ENCODE assay signal across 8 mouse cellular contexts in genomic region chr13:23515826-23516620, GRCm38 (mm10). TPM values are rescaled to one million over a fixed set of nuclear protein-coding genes. Genes with fewer than 3 reads are reported as not detected.
A peak's percentile ranks its signal among the peaks of the same experiment; 100 is the strongest.
DNase-seq lines count a peak whose midpoint lies in the region; ATAC-seq lines count a peak whose summit lies in the region.

No protein-coding gene starts in this region.

- H3K9me3 ChIP-seq in heart, embryonic 12.5 days (replicated peaks): no peaks in the 10 kb centered on the region
- H3K9me3 ChIP-seq in hindbrain, embryonic 14.5 days (ENCODE audit: control insufficient read depth, low read length): no peaks in the 10 kb centered on the region
- H3K9me3 ChIP-seq in midbrain, embryonic 14.5 days (ENCODE audit: control insufficient read depth, low read length): no peaks in the 10 kb centered on the region

- peak overlapping the region; percentile 43; the same call in 1 of the 2 replicates for H3K9ac ChIP-seq in heart, embryonic 12.5 days
- H3K9ac ChIP-seq in hindbrain, embryonic 14.5 days: peak overlapping the region; percentile 41; the same call in 1 of the 2 replicates
- H3K9ac ChIP-seq in midbrain, embryonic 14.5 days (replicated peaks; ENCODE audit: low read length): no peak overlapping the region; the same call in 1 of the 2 replicates

- no peak for DNase-seq in heart, postnatal 10 days
- peak; percentile 80 for DNase-seq in R1 (ENCODE audit: low read depth, low spot score)
- no peak for DNase-seq in hindbrain, embryonic 14.5 days (ENCODE audit: low spot score)
- no peak for DNase-seq in midbrain, embryonic 14.5 days
- no peak for DNase-seq in thymus, postnatal 14 days
- no peak for DNase-seq in embryo, embryonic 11 days
- no peak for DNase-seq in right cerebral cortex, postnatal 4 days

- H3K4me3 ChIP-seq in heart, embryonic 12.5 days: peak overlapping the region; percentile 40
- H3K4me3 ChIP-seq in hindbrain, embryonic 14.5 days (replicated peaks; ENCODE audit: low read length): peak overlapping the region; percentile 46
- H3K4me3 ChIP-seq in midbrain, embryonic 14.5 days (replicated peaks; ENCODE audit: low read depth, low read length): peak overlapping the region; percentile 46

- no peaks in the 10 kb centered on the region for H3K27me3 ChIP-seq in heart, embryonic 12.5 days (replicated peaks)
- H3K27me3 ChIP-seq in hindbrain, embryonic 14.5 days (ENCODE audit: control insufficient read depth, insufficient read depth, low read length): no peaks in the 10 kb centered on the region
- no peaks in the 10 kb centered on the region for H3K27me3 ChIP-seq in midbrain, embryonic 14.5 days (ENCODE audit: control insufficient read depth, insufficient read depth, low read length)

- peak overlapping the region; percentile 64 for H3K4me2 ChIP-seq in heart, embryonic 12.5 days
- H3K4me2 ChIP-seq in hindbrain, embryonic 14.5 days (replicated peaks): peak overlapping the region; percentile 89
- H3K4me2 ChIP-seq in midbrain, embryonic 14.5 days (ENCODE audit: low read length): peak overlapping the region; percentile 85

- 0 out of 2 replicates have a peak, but pooled peaks cover 8% of the 10 kb centered on the region for H3K4me1 ChIP-seq in heart, embryonic 12.5 days (replicated peaks)
- H3K4me1 ChIP-seq in hindbrain, embryonic 14.5 days (replicated peaks; ENCODE audit: control insufficient read depth, insufficient read depth, low read length): 0 out of 2 replicates have a peak, but pooled peaks cover 6% of the 10 kb centered on the region
- no peaks in the 10 kb centered on the region for H3K4me1 ChIP-seq in midbrain, embryonic 14.5 days (ENCODE audit: control insufficient read depth, insufficient read depth, low read length)

- ATAC-seq in heart, embryonic 12.5 days (ENCODE audit: insufficient number of reproducible peaks, low FRiP score): no peak
- no peak for ATAC-seq in hindbrain, embryonic 14.5 days (ENCODE audit: low FRiP score)
- no peak for ATAC-seq in midbrain, embryonic 14.5 days (ENCODE audit: low FRiP score, low TSS enrichment)

- WGBS in heart, embryonic 12.5 days: 48% methylated on average over 15 of the region's 15 CpGs
- WGBS in hindbrain, embryonic 14.5 days: 55% methylated on average over 15 of the region's 15 CpGs
- WGBS in midbrain, embryonic 14.5 days: 53% methylated on average over 15 of the region's 15 CpGs

- intact Hi-C loops in heart, postnatal 10 days (cut with DNase I): loop anchor here (5.0 to 10.0 kb wide), 4 partner anchors 149 to 1804 kb away; partner anchors contain the start of genes Zfp184 and Zfp322a

- no peak overlapping the region for H3K27ac ChIP-seq in heart, embryonic 12.5 days (ENCODE audit: poor library complexity, severe bottlenecking)
- H3K27ac ChIP-seq in hindbrain, embryonic 14.5 days: no peak overlapping the region
- H3K27ac ChIP-seq in midbrain, embryonic 14.5 days (replicated peaks; ENCODE audit: low read depth, low read length): no peak overlapping the region

- H3K36me3 ChIP-seq in heart, embryonic 12.5 days: no peaks in the 10 kb centered on the region
- H3K36me3 ChIP-seq in hindbrain, embryonic 14.5 days (replicated peaks; ENCODE audit: control insufficient read depth, insufficient read depth): no peaks in the 10 kb centered on the region
- no peaks in the 10 kb centered on the region for H3K36me3 ChIP-seq in midbrain, embryonic 14.5 days (ENCODE audit: control insufficient read depth, insufficient read depth, low read length)

RNA-seq across cellular contexts. Expression of gene Hist1h4h, which starts 14.8 kb away (rescaled TPM):
- polyA plus RNA-seq in heart, embryonic 12.5 days (2016; fragmentation: Nextera tagmentation; extraction: Ambion mirVana): 4.4 and 5.2 TPM in 2 replicates
- total RNA-seq in heart, postnatal 10 days (2021): 100 to 1,000 TPM; 743 to 812 TPM
- polyA plus RNA-seq in hindbrain, embryonic 14.5 days (2014; fragmentation: Nextera tagmentation; extraction: Ambion mirVana): 3.2 and 3.3 TPM in 2 replicates
- 4.1 and 6.4 TPM in 2 replicates for polyA plus RNA-seq in midbrain, embryonic 14.5 days (2014; fragmentation: Nextera tagmentation; extraction: Ambion mirVana)

RNA-seq across cellular contexts. Expression of gene Hist1h2af, which starts 17.7 kb away (rescaled TPM):
- polyA plus RNA-seq in heart, embryonic 12.5 days (2016; fragmentation: Nextera tagmentation; extraction: Ambion mirVana): 2.7 and 7.0 TPM in 2 replicates
- total RNA-seq in heart, postnatal 10 days (2021): 100 to 1,000 TPM; 171 to 245 TPM
- 0.81 and 3.3 TPM in 2 replicates for polyA plus RNA-seq in hindbrain, embryonic 14.5 days (2014; fragmentation: Nextera tagmentation; extraction: Ambion mirVana)
- 3.4 and 4.6 TPM in 2 replicates for polyA plus RNA-seq in midbrain, embryonic 14.5 days (2014; fragmentation: Nextera tagmentation; extraction: Ambion mirVana)

RNA-seq across cellular contexts. Expression of gene Hist1h3g, which starts 19.2 kb away (rescaled TPM):
- polyA plus RNA-seq in heart, embryonic 12.5 days (2016; fragmentation: Nextera tagmentation; extraction: Ambion mirVana): 3.9 and 4.0 TPM in 2 replicates
- total RNA-seq in heart, postnatal 10 days (2021): 10 to 100 TPM; 45.9 to 66.2 TPM
- 1.2 TPM in 1 of 2 replicates, not detected in the other for polyA plus RNA-seq in hindbrain, embryonic 14.5 days (2014; fragmentation: Nextera tagmentation; extraction: Ambion mirVana)
- 0.77 and 1.4 TPM in 2 replicates for polyA plus RNA-seq in midbrain, embryonic 14.5 days (2014; fragmentation: Nextera tagmentation; extraction: Ambion mirVana)

RNA-seq across cellular contexts. Expression of gene Hist1h2bh, which starts 27.2 kb away (rescaled TPM):
- polyA plus RNA-seq in heart, embryonic 12.5 days (2016; fragmentation: Nextera tagmentation; extraction: Ambion mirVana): 0.26 and 0.28 TPM in 2 replicates
- 10 to 100 TPM in 1 of 2 experiments, 1 to 10 TPM in 1; 9.2 to 11.2 TPM for total RNA-seq in heart, postnatal 10 days (2021)
- polyA plus RNA-seq in hindbrain, embryonic 14.5 days (2014; fragmentation: Nextera tagmentation; extraction: Ambion mirVana): 0.22 TPM in 1 of 2 replicates, not detected in the other
- 0.13 and 0.30 TPM in 2 replicates for polyA plus RNA-seq in midbrain, embryonic 14.5 days (2014; fragmentation: Nextera tagmentation; extraction: Ambion mirVana)

RNA-seq across cellular contexts. Expression of gene Btn2a2, which starts 27.4 kb away (rescaled TPM):
- 0.45 and 0.58 TPM in 2 replicates for polyA plus RNA-seq in heart, embryonic 12.5 days (2016; fragmentation: Nextera tagmentation; extraction: Ambion mirVana)
- total RNA-seq in heart, postnatal 10 days (2021): not detected
- polyA plus RNA-seq in hindbrain, embryonic 14.5 days (2014; fragmentation: Nextera tagmentation; extraction: Ambion mirVana): 0.21 TPM in 1 of 2 replicates, not detected in the other
- not detected in 2 replicates for polyA plus RNA-seq in midbrain, embryonic 14.5 days (2014; fragmentation: Nextera tagmentation; extraction: Ambion mirVana)
